Mouse (Mus musculus): ENCODE results near the gene Gkn3. TPM values are rescaled to one million over a fixed set of nuclear protein-coding genes. Genes with fewer than 3 reads are reported as not detected.

Gkn3 gene
- polyA plus RNA-seq, 1 experiment from 2014 or later: 0.43 TPM

- H3K4me2 ChIP-seq: no peak overlapping the region
- no peak overlapping the region for H3K4me3 ChIP-seq (replicated peaks)
- H3K27ac ChIP-seq: no peak overlapping the region
- H3K27me3 ChIP-seq: peaks cover 2% of the 10 kb centered on the region; the same call in 1 of the 2 replicates
- H3K36me3 ChIP-seq: no peaks in the 10 kb centered on the region
- no peaks in the 10 kb centered on the region for H3K9me3 ChIP-seq (replicated peaks)
- ATAC-seq (replicated peaks; ENCODE audit: low FRiP score): 0 out of 2 replicates have a peak, but pooled peaks have one; percentile 52
- 63% methylated on average over 9 of the region's 9 CpGs for WGBS
- H3K9ac ChIP-seq: no peak overlapping the region
- H3K4me1 ChIP-seq: peaks cover 24% of the 10 kb centered on the region
Measured at GRCm38 (mm10) chr6:87394783-87395182, 6.0 kb upstream of the Gkn3 start.

- Histone ChIP-seq H3K9me3 (replicated peaks) (no peaks in the 10 kb centered on the region), H3K9ac (no peak overlapping the region), H3K4me1 (peaks cover 29% of the 10 kb centered on the region), H3K27me3 (peaks cover 2% of the 10 kb centered on the region), H3K4me3 (replicated peaks) (no peak overlapping the region), H3K4me2 (no peak overlapping the region), H3K36me3 (no peaks in the 10 kb centered on the region), H3K27ac (no peak overlapping the region)
- WGBS: 60% methylated on average over 8 of the region's 8 CpGs
- ATAC-seq (replicated peaks; ENCODE audit: low FRiP score): 0 out of 2 replicates have a peak, but pooled peaks have one; percentile 52
Measured at GRCm38 (mm10) chr6:87393466-87394205, 4.9 kb upstream of the Gkn3 start.

- no peaks in the 10 kb centered on the region for H3K9me3 ChIP-seq (replicated peaks)
- no peak for ATAC-seq (replicated peaks; ENCODE audit: low FRiP score)
- H3K27ac ChIP-seq: no peak overlapping the region
- H3K27me3 ChIP-seq: peaks cover 27% of the 10 kb centered on the region
- H3K9ac ChIP-seq: no peak overlapping the region
- no peak overlapping the region for H3K4me3 ChIP-seq (replicated peaks)
- peaks cover 23% of the 10 kb centered on the region for H3K4me1 ChIP-seq
- H3K36me3 ChIP-seq: no peaks in the 10 kb centered on the region
- no peak overlapping the region for H3K4me2 ChIP-seq
- WGBS: 14% methylated on average over 5 of the region's 5 CpGs
Measured at GRCm38 (mm10) chr6:87389455-87389989, 787 bp upstream of the Gkn3 start.

DNA sequence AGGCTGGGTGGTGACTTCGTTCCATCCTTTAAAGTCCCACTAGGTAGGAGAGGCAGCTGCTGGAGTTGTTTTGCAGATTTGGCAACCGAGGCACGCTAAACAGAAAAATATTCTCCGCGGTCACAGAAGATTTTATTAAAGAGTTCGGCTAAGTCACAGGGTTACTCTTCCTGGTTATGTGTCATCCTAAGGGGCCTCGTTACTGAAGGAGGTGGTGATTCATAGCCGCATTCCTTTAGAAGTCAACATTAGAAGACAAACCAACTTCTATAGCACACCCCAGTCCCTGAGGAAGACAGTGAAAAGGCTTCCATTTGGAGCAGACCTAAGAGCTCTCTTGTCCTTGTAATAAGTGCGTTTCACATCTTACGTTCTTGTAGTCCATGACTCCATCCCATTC lies 2.1 kb downstream of the Gkn3 start:
- Histone ChIP-seq H3K9ac (no peak overlapping the region), H3K27ac (no peak overlapping the region), H3K36me3 (no peaks in the 10 kb centered on the region), H3K4me2 (no peak overlapping the region), H3K9me3 (replicated peaks) (no peaks in the 10 kb centered on the region), H3K4me1 (peaks cover 15% of the 10 kb centered on the region), H3K27me3 (peaks cover 41% of the 10 kb centered on the region), H3K4me3 (replicated peaks) (no peak overlapping the region)
- 87% methylated on average over 10 of the region's 10 CpGs for WGBS
- no peak for ATAC-seq (replicated peaks; ENCODE audit: low FRiP score)

- H3K4me3 ChIP-seq (replicated peaks): no peak overlapping the region
- WGBS: 9% methylated on average over 7 of the region's 7 CpGs
- no peak overlapping the region for H3K27ac ChIP-seq
Measured at GRCm38 (mm10) chr6:87386203-87386602, 2.5 kb downstream of the Gkn3 start.

DNA sequence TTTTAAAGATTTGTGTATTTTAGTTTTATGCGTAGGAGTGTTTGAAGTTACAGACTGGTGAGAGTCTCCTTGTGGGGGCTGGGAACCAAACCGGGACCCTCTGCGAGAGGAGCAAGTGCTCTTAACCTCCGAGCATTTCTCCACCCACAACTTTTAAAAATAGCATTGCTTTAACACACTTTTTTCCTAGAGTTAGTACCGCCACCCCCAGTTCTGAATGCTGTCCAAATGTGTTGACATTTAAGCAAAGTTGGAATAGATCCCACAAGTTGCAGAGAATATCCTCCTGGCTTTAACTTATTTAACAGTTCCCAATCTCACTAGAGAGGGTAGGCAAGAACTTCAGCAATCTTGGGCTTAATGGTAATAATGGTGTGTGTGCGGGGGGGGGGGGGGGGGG lies 4.0 kb downstream of the Gkn3 start:
- Histone ChIP-seq H3K4me2 (peak overlapping the region; percentile 57), H3K4me1 (peaks cover 12% of the 10 kb centered on the region), H3K9ac (no peak overlapping the region), H3K4me3 (replicated peaks) (peak overlapping the region; percentile 29; the same call in 1 of the 2 replicates), H3K27ac (no peak overlapping the region), H3K9me3 (replicated peaks) (no peaks in the 10 kb centered on the region), H3K36me3 (no peaks in the 10 kb centered on the region), H3K27me3 (peaks cover 45% of the 10 kb centered on the region)
- WGBS: 37% methylated on average over 5 of the region's 6 CpGs
- ATAC-seq (replicated peaks; ENCODE audit: low FRiP score): no peak

More at GRCm38 (mm10) chr6:87386203-87386602, 2.5 kb downstream of the Gkn3 start:
- Histone ChIP-seq H3K36me3 (no peaks in the 10 kb centered on the region), H3K4me2 (no peak overlapping the region), H3K27me3 (peaks cover 41% of the 10 kb centered on the region), H3K9me3 (replicated peaks) (no peaks in the 10 kb centered on the region), H3K4me1 (peaks cover 15% of the 10 kb centered on the region), H3K9ac (no peak overlapping the region)
- ATAC-seq (replicated peaks; ENCODE audit: low FRiP score): no peak

- ATAC-seq (replicated peaks; ENCODE audit: low FRiP score): peak; percentile 56; the same call in 1 of the 2 replicates
- H3K4me3 ChIP-seq (replicated peaks): peak overlapping the region; percentile 29
- 13% methylated on average over 24 of the region's 24 CpGs for WGBS
- H3K27me3 ChIP-seq: peaks cover 45% of the 10 kb centered on the region
- H3K36me3 ChIP-seq: no peaks in the 10 kb centered on the region
- peak overlapping the region; percentile 57 for H3K4me2 ChIP-seq
- H3K27ac ChIP-seq: no peak overlapping the region
- H3K9ac ChIP-seq: 0 out of 2 replicates have a peak overlapping the region, but pooled peaks have one; percentile 14
- no peaks in the 10 kb centered on the region for H3K9me3 ChIP-seq (replicated peaks)
- peaks cover 6% of the 10 kb centered on the region; the same call in 1 of the 2 replicates for H3K4me1 ChIP-seq
Measured at GRCm38 (mm10) chr6:87383926-87384691, 4.6 kb downstream of the Gkn3 start.

DNA sequence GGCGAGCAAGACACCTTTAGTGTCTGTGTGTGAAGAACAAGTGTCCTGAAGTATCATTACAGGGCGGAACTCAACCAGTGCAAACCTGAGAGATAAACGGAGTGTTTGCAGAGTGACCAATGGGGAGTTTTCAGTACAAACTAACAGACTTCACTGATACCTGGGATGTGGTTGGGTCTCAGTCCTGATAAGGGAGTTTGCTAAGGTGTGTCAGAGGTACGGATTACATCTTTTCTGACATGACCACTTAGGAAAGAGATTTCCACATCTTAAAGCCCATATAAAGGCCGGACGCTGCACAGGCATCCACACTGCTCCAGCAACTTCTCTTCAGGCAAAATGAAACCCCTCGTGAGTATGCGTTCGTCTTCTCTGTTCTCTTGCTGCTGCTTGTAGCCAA lies 15.7 kb downstream of the Gkn3 start, which contains the start of gene Gkn2:
TSS of gene Gkn2 (plus strand) at position 301 of the 400 bp plus-strand sequence.
- Histone ChIP-seq H3K4me3 (replicated peaks) (no peak within 1 kb of the TSS), H3K9ac (no peak within 1 kb of the TSS), H3K36me3 (no peaks in the 10 kb centered on the region), H3K4me2 (no peak within 1 kb of the TSS), H3K4me1 (no peaks in the 10 kb centered on the region), H3K27me3 (peaks cover 4% of the 10 kb centered on the region; the same call in 1 of the 2 replicates), H3K27ac (no peak within 1 kb of the TSS), H3K9me3 (replicated peaks) (no peaks in the 10 kb centered on the region)
- no peak for ATAC-seq (replicated peaks; ENCODE audit: low FRiP score)
- 89% methylated on average over 9 of the region's 9 CpGs for WGBS

DNA sequence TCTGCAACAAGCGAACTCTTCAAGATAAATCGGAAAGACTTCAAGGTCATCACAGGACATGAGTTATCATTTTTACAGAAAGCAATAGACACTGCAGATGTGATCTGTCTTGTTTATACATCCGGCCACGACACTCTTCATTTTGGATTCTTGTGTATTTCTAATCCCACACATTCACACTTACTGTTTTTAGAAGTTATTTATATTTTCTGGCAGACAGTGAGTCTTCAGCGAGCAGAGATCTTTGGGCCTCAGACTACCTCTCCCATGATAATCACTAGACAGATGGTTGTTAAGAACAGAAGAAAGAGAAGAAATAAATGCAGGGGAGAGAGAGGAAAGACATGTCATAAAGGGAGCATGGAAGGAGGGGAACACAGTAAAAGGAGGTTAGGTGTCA lies 19.5 kb downstream of the Gkn3 start:
- ATAC-seq (replicated peaks; ENCODE audit: low FRiP score): no peak
- peaks cover 2% of the 10 kb centered on the region; the same call in 1 of the 2 replicates for H3K27me3 ChIP-seq
- H3K4me3 ChIP-seq (replicated peaks): no peak overlapping the region
- no peaks in the 10 kb centered on the region for H3K36me3 ChIP-seq
- H3K4me1 ChIP-seq: no peaks in the 10 kb centered on the region
- 78% methylated on average over 5 of the region's 5 CpGs for WGBS
- H3K27ac ChIP-seq: no peak overlapping the region
- no peak overlapping the region for H3K9ac ChIP-seq
- H3K9me3 ChIP-seq (replicated peaks): no peaks in the 10 kb centered on the region
- no peak overlapping the region for H3K4me2 ChIP-seq

DNA sequence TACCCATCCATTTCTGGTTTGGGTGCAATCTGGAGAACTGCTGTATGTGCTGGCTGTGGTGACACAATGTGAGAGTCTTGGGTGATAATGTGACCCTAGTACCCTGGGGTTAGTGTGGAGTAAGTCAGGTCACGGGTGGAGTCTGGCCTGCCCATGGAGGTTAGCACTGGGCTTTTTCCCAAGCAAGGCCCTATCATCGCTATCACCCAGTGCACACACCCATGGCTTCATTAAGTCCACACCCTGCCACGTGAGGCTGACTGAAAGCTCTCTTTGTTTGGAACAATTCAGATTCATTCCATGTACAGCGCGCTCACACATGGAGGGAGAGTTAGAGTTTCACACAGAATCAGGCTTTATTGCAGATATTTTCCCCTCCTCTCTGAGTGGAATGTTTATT lies 34.3 kb downstream of the Gkn3 start:
- Histone ChIP-seq H3K27me3 (no peaks in the 10 kb centered on the region), H3K36me3 (no peaks in the 10 kb centered on the region), H3K4me2 (no peak overlapping the region), H3K4me3 (replicated peaks) (no peak overlapping the region), H3K4me1 (no peaks in the 10 kb centered on the region), H3K27ac (no peak overlapping the region), H3K9ac (no peak overlapping the region), H3K9me3 (replicated peaks) (no peaks in the 10 kb centered on the region)
- 79% methylated on average over 5 of the region's 5 CpGs for WGBS
- no peak for ATAC-seq (replicated peaks; ENCODE audit: low FRiP score)

DNA sequence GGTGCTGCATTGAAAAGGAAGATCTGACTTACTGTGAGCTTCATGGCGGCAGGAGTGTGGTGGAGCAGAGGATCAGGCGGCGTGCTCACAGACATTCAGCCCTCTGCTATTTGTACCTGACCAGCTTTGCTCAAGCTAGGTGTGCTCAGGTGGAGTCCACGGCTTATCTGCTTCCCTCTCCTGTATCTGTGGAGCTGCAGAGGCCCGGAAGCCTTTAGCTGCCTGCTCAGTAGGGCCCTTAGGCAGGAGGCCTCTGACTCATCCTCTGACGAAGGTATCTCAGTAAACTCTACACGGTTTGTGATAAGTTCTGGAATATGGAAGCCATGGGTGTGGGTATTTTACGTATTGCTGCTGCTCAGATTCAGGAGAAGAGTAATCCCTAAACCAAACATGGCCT lies 37.9 kb downstream of the Gkn3 start, which contains the start of gene Gkn1:
TSS of gene Gkn1 (minus strand) at position 114 of the 400 bp plus-strand sequence.
- Histone ChIP-seq H3K4me1 (no peaks in the 10 kb centered on the region), H3K27ac (no peak within 1 kb of the TSS), H3K36me3 (no peaks in the 10 kb centered on the region), H3K4me2 (no peak within 1 kb of the TSS), H3K4me3 (replicated peaks) (no peak within 1 kb of the TSS), H3K27me3 (no peaks in the 10 kb centered on the region), H3K9me3 (replicated peaks) (no peaks in the 10 kb centered on the region), H3K9ac (no peak within 1 kb of the TSS)
- 91% methylated on average over 8 of the region's 8 CpGs for WGBS
- no peak for ATAC-seq (replicated peaks; ENCODE audit: low FRiP score)

- Histone ChIP-seq H3K27me3 (peaks cover 19% of the 10 kb centered on the region), H3K36me3 (no peaks in the 10 kb centered on the region), H3K4me1 (peaks cover 32% of the 10 kb centered on the region), H3K27ac (no peak overlapping the region), H3K9ac (no peak overlapping the region), H3K4me2 (peak overlapping the region; percentile 78; the same call in 1 of the 2 replicates), H3K9me3 (replicated peaks) (no peaks in the 10 kb centered on the region), H3K4me3 (replicated peaks) (no peak overlapping the region; the same call in 1 of the 2 replicates)
- 31% methylated on average over 6 of the region's 6 CpGs for WGBS
- no peak for ATAC-seq (replicated peaks; ENCODE audit: low FRiP score)
Measured at GRCm38 (mm10) chr6:87335935-87336295, 52.8 kb downstream of the Gkn3 start.
